9 mouse cellular contexts compared by ENCODE assay signal in the genomic region with DNA sequence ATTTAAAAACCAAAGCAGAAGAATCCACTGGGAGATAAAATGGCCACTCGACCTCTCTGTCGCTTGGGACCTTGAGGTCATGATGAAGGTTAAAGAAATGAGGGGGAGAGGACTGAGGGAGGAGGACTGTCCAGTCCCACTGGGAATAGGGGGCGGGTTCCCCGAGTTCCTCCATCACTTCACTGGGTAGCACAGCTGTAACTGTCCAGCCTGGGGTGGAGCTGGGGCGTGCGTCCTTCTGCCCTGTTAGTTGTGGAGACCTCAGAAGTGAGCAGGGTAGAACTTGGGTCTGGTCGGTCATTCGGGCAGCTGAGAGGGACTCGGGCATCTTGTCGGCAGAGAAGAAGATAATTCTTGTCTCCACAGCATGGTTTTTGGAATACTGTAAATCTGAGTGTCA. TPM values are rescaled to one million over a fixed set of nuclear protein-coding genes. Genes with fewer than 3 reads are reported as not detected.
DNase-seq lines count a peak whose midpoint lies in the region; ATAC-seq and TF ChIP-seq lines count a peak whose summit lies in the region.
"Had no signal": no experiment of that assay in that cellular context is flagged by ENCODE, and none has a peak within 500 bp of the region (broad histone marks: within the 10 kb centered on the region; RNA-seq: fewer than 3 reads in every experiment).

No protein-coding gene starts in this region.

- no peak for TF ChIP-seq POLR2A in CH12.LX (IDR thresholded peaks at IDR 0.05; ENCODE audit: low read depth, low read length)

- H3K27ac ChIP-seq in gastrocnemius, adult 2 months, result peak overlapping the region; percentile 68
- no peak overlapping the region for H3K27ac ChIP-seq in CH12.LX (ENCODE audit: insufficient read depth, low read depth)
- H3K27ac ChIP-seq in heart, embryonic 13.5 days (replicated peaks), result peak overlapping the region; percentile 66; the same call in 1 of the 2 replicates
- no peak overlapping the region for H3K27ac ChIP-seq in liver, embryonic 14.5 days

- no peak for TF ChIP-seq RAD21 in CH12.LX (IDR thresholded peaks at IDR 0.05; ENCODE audit: low read depth, low read length)

- H3K9ac ChIP-seq in CH12.LX (ENCODE audit: insufficient read depth, low read depth), result no peak overlapping the region
- H3K9ac ChIP-seq in heart, embryonic 13.5 days, result peak overlapping the region; percentile 83
- no peak overlapping the region for H3K9ac ChIP-seq in liver, embryonic 14.5 days (replicated peaks)

- in situ Hi-C loops in CH12.LX (cut with MboI; ENCODE audit: low pct_ligation_motif_present, low pct_unique_long_range_greater_than_20kb, low sequenced_read_pairs), result no loop called here

- H3K36me3 ChIP-seq in CH12.LX (replicated peaks in 1 of 2; ENCODE audit: control insufficient read depth in 1 of 2, insufficient read depth in 1 of 2, low read length in 1 of 2), result peaks cover 31 to 53% of the 10 kb centered on the region in 2 experiments
- H3K36me3 ChIP-seq in heart, embryonic 13.5 days, result no peaks in the 10 kb centered on the region
- H3K36me3 ChIP-seq in liver, embryonic 14.5 days (replicated peaks; ENCODE audit: control insufficient read depth, insufficient read depth, low read depth), result no peaks in the 10 kb centered on the region

- H3K27me3 ChIP-seq in CH12.LX (replicated peaks), result no peaks in the 10 kb centered on the region
- H3K27me3 ChIP-seq in heart, embryonic 13.5 days (replicated peaks), result peaks cover 9% of the 10 kb centered on the region
- H3K27me3 ChIP-seq in liver, embryonic 14.5 days (ENCODE audit: control insufficient read depth, insufficient read depth, low read length), result no peaks in the 10 kb centered on the region; the same call in 1 of the 2 replicates

- TF ChIP-seq CTCF in gastrocnemius, adult 2 months (IDR thresholded peaks at IDR 0.05), result no peak
- TF ChIP-seq CTCF in CH12.LX (conservative IDR thresholded peaks at IDR 0.05 in 1 of 2, IDR thresholded peaks at IDR 0.05 in 1 of 2; ENCODE audit: low read depth in 2 of 2, low read length in 2 of 2), result no peak
- no peak for TF ChIP-seq CTCF in liver, embryonic 14.5 days (IDR thresholded peaks at IDR 0.05; ENCODE audit: low read depth)

- ATAC-seq in heart, embryonic 13.5 days (ENCODE audit: extremely low read depth, insufficient number of reproducible peaks, low FRiP score, low TSS enrichment), result no peak
- ATAC-seq in liver, embryonic 14.5 days (ENCODE audit: insufficient read depth), result no peak
- no peak for ATAC-seq in megakaryocyte-erythroid progenitor cell, adult 5-6 weeks (replicated peaks; ENCODE audit: low FRiP score, low TSS enrichment, poor library complexity, severe bottlenecking)

- H3K79me2 ChIP-seq in CH12.LX (replicated peaks; ENCODE audit: control insufficient read depth, extremely low read depth, insufficient read depth, poor library complexity, severe bottlenecking), result peaks cover 20% of the 10 kb centered on the region

- intact Hi-C loops in gastrocnemius, adult 2 months (cut with DNase I), result loop anchor here (10.0 kb wide), 1 partner anchor 134 kb away; no protein-coding TSS in a partner anchor
- intact Hi-C loops in gastrocnemius, postnatal 14 days (cut with DNase I; ENCODE audit: low total_unique reads), result no loop called here

- 22% methylated on average over 10 of the region's 10 CpGs for WGBS in heart, embryonic 13.5 days
- 30% methylated on average over 10 of the region's 10 CpGs for WGBS in liver, embryonic 14.5 days (ENCODE audit: insufficient replicate concordance)

- peaks cover 10 to 53% of the 10 kb centered on the region in 2 experiments for H3K4me1 ChIP-seq in CH12.LX (ENCODE audit: control insufficient read depth in 1 of 2, insufficient read depth in 2 of 2)
- peaks cover 5% of the 10 kb centered on the region; the same call in 1 of the 2 replicates for H3K4me1 ChIP-seq in heart, embryonic 13.5 days
- H3K4me1 ChIP-seq in liver, embryonic 14.5 days (replicated peaks; ENCODE audit: control insufficient read depth in 2 of 2, insufficient read depth in 2 of 2, low read length in 1 of 2), result 0 out of 4 replicates have a peak, but pooled peaks cover 0 to 2% of the 10 kb centered on the region in 2 experiments

- no peak overlapping the region for H3K4me2 ChIP-seq in CH12.LX (ENCODE audit: insufficient read depth, low read depth, poor library complexity, severe bottlenecking)
- H3K4me2 ChIP-seq in heart, embryonic 13.5 days, result peak overlapping the region; percentile 71
- peak overlapping the region; percentile 59 for H3K4me2 ChIP-seq in liver, embryonic 14.5 days (ENCODE audit: low read depth)

- TF ChIP-seq EP300 in CH12.LX (IDR thresholded peaks at IDR 0.05; ENCODE audit: low read length), result no peak
- TF ChIP-seq EP300 in liver, embryonic 14.5 days (IDR thresholded peaks at IDR 0.05; ENCODE audit: low read depth), result no peak

- H3K4me3 ChIP-seq in gastrocnemius, adult 2 months, result peak overlapping the region; percentile 75
- peak overlapping the region in 2 of 3 experiments; percentile 26 to 28 for H3K4me3 ChIP-seq in CH12.LX (replicated peaks in 1 of 3; ENCODE audit: low read depth in 2 of 3, low read length in 2 of 3, poor library complexity in 1 of 3)
- peak overlapping the region; percentile 71 for H3K4me3 ChIP-seq in heart, embryonic 13.5 days
- peak overlapping the region; percentile 43 to 66 for H3K4me3 ChIP-seq in liver, embryonic 14.5 days (ENCODE audit: insufficient read depth in 1 of 2, low read depth in 2 of 2, low read length in 2 of 2)

- dilution Hi-C loops in CH12.LX (cut with MboI; ENCODE audit: extremely low pct_ligation_motif_present, extremely low pct_unique_long_range_greater_than_20kb, low sequenced_read_pairs), result no loop called here

- peaks cover 11% of the 10 kb centered on the region for H3K9me3 ChIP-seq in CH12.LX (replicated peaks; ENCODE audit: low read length)
- H3K9me3 ChIP-seq in heart, embryonic 13.5 days, result no peaks in the 10 kb centered on the region
- H3K9me3 ChIP-seq in liver, embryonic 14.5 days (ENCODE audit: control insufficient read depth, low read length), result no peaks in the 10 kb centered on the region

- DNase-seq in gastrocnemius, adult 2 months, result no peak
- no peak for DNase-seq in gastrocnemius, postnatal 14 days
- no peak for DNase-seq in CH12.LX (ENCODE audit: extremely low read depth)
- no peak for DNase-seq in liver, embryonic 14.5 days (ENCODE audit: low read depth in 3 of 3, low spot score in 3 of 3)
- DNase-seq in gastrocnemius, postnatal 10 days, result no peak
- DNase-seq in frontal cortex, postnatal 14 days (ENCODE audit: low spot score in 2 of 2), result no peak

RNA-seq across cellular contexts. Expression of a gene that starts 3.6 kb away (rescaled TPM):
- 1 to 10 TPM; 3.4 to 4.9 TPM for total RNA-seq in gastrocnemius, adult 2 months (2021)
- total RNA-seq in gastrocnemius, postnatal 14 days (2021), result 1 to 10 TPM; 2.8 to 3.7 TPM
- total RNA-seq in CH12.LX (2012; rRNA removed) (574 and 629 TPM in 2 replicates), CH12.LX (2014; rRNA removed) (511 and 534 TPM in 2 replicates)
- 898 and 899 TPM in 2 replicates for polyA plus RNA-seq in CH12.LX (2012; ENCODE audit: insufficient read length, low read depth)
- 2.4 and 3.1 TPM in 2 replicates for polyA plus RNA-seq in heart, embryonic 13.5 days (2015; fragmentation: Nextera tagmentation; extraction: Ambion mirVana)
- 0.65 and 0.91 TPM in 2 replicates for polyA plus RNA-seq in liver, embryonic 14.5 days (2012; rRNA removed)
- polyA plus RNA-seq in liver, embryonic 14.5 days (2014; fragmentation: Nextera tagmentation; extraction: Ambion mirVana), result 0.80 and 0.83 TPM in 2 replicates
- total RNA-seq in megakaryocyte-erythroid progenitor cell, adult 5-6 weeks (2014; fragmentation: Nextera tagmentation), result 5.9 TPM in 1 of 2 replicates, not detected in the other
- total RNA-seq in megakaryocyte-erythroid progenitor cell, adult 5-6 weeks (2017), result 15.0 and 24.9 TPM in 2 replicates
- total RNA-seq in gastrocnemius, postnatal 10 days (2021), result 1 to 10 TPM; 2.9 to 5.0 TPM

RNA-seq across cellular contexts. Expression of a gene that starts 16.2 kb away (rescaled TPM):
- total RNA-seq in gastrocnemius, adult 2 months (2021), result not detected
- not detected for total RNA-seq in gastrocnemius, postnatal 14 days (2021)
- 5.8 and 6.8 TPM in 2 replicates for total RNA-seq in CH12.LX (2012; rRNA removed)
- total RNA-seq in CH12.LX (2014; rRNA removed), result 10.9 and 12.2 TPM in 2 replicates
- polyA plus RNA-seq in CH12.LX (2012; ENCODE audit: insufficient read length, low read depth), result 10.2 and 11.4 TPM in 2 replicates
- not detected in 2 replicates for polyA plus RNA-seq in heart, embryonic 13.5 days (2015; fragmentation: Nextera tagmentation; extraction: Ambion mirVana)
- 0.01 TPM in 1 of 2 replicates, not detected in the other for polyA plus RNA-seq in liver, embryonic 14.5 days (2012; rRNA removed)
- polyA plus RNA-seq in liver, embryonic 14.5 days (2014; fragmentation: Nextera tagmentation; extraction: Ambion mirVana), result not detected in 2 replicates
- 0.50 TPM in 1 of 2 replicates, not detected in the other for total RNA-seq in megakaryocyte-erythroid progenitor cell, adult 5-6 weeks (2014; fragmentation: Nextera tagmentation)
- total RNA-seq in megakaryocyte-erythroid progenitor cell, adult 5-6 weeks (2017), result not detected in 2 replicates
- total RNA-seq in gastrocnemius, postnatal 10 days (2021), result not detected
- total RNA-seq: common myeloid progenitor, adult 5-6 weeks had no signal

RNA-seq across cellular contexts. Expression of a gene that starts 21.6 kb away (rescaled TPM):
- 1 to 10 TPM; 5.3 to 6.0 TPM for total RNA-seq in gastrocnemius, adult 2 months (2021)
- total RNA-seq in gastrocnemius, postnatal 14 days (2021), result 1 to 10 TPM; 2.8 to 3.9 TPM
- total RNA-seq in CH12.LX (2012; rRNA removed) (385 and 450 TPM in 2 replicates), CH12.LX (2014; rRNA removed) (481 and 488 TPM in 2 replicates)
- 930 and 958 TPM in 2 replicates for polyA plus RNA-seq in CH12.LX (2012; ENCODE audit: insufficient read length, low read depth)
- 0.80 and 1.4 TPM in 2 replicates for polyA plus RNA-seq in heart, embryonic 13.5 days (2015; fragmentation: Nextera tagmentation; extraction: Ambion mirVana)
- polyA plus RNA-seq in liver, embryonic 14.5 days (2012; rRNA removed), result 1.1 and 1.5 TPM in 2 replicates
- 1.8 and 2.5 TPM in 2 replicates for polyA plus RNA-seq in liver, embryonic 14.5 days (2014; fragmentation: Nextera tagmentation; extraction: Ambion mirVana)
- 2.0 and 4.4 TPM in 2 replicates for total RNA-seq in megakaryocyte-erythroid progenitor cell, adult 5-6 weeks (2014; fragmentation: Nextera tagmentation)
- total RNA-seq in megakaryocyte-erythroid progenitor cell, adult 5-6 weeks (2017), result 12.4 and 31.9 TPM in 2 replicates
- total RNA-seq in gastrocnemius, postnatal 10 days (2021), result 1 to 10 TPM; 4.5 TPM

RNA-seq across cellular contexts. Expression of a gene that starts 45.4 kb away (rescaled TPM):
- total RNA-seq in gastrocnemius, adult 2 months (2021), result under 1 TPM; 0.18 to 0.20 TPM
- under 1 TPM; 0.39 to 0.42 TPM for total RNA-seq in gastrocnemius, postnatal 14 days (2021)
- total RNA-seq in CH12.LX (2012; rRNA removed), result 1.1 and 1.2 TPM in 2 replicates
- 1.9 and 2.0 TPM in 2 replicates for total RNA-seq in CH12.LX (2014; rRNA removed)
- 4.8 and 5.6 TPM in 2 replicates for polyA plus RNA-seq in CH12.LX (2012; ENCODE audit: insufficient read length, low read depth)
- polyA plus RNA-seq in heart, embryonic 13.5 days (2015; fragmentation: Nextera tagmentation; extraction: Ambion mirVana), result not detected in 2 replicates
- 0.01 and 0.03 TPM in 2 replicates for polyA plus RNA-seq in liver, embryonic 14.5 days (2012; rRNA removed)
- not detected in 2 replicates for polyA plus RNA-seq in liver, embryonic 14.5 days (2014; fragmentation: Nextera tagmentation; extraction: Ambion mirVana)
- total RNA-seq in megakaryocyte-erythroid progenitor cell, adult 5-6 weeks (2014; fragmentation: Nextera tagmentation), result not detected in 2 replicates
- total RNA-seq in megakaryocyte-erythroid progenitor cell, adult 5-6 weeks (2017), result not detected in 2 replicates
- total RNA-seq in gastrocnemius, postnatal 10 days (2021), result under 1 TPM; 0.40 to 0.81 TPM
- total RNA-seq: common myeloid progenitor, adult 5-6 weeks had no signal

RNA-seq across cellular contexts. Expression of a gene that starts 51.7 kb away (rescaled TPM):
- 1 to 10 TPM; 3.1 to 4.7 TPM for total RNA-seq in gastrocnemius, adult 2 months (2021)
- 1 to 10 TPM; 2.8 to 3.1 TPM for total RNA-seq in gastrocnemius, postnatal 14 days (2021)
- total RNA-seq in CH12.LX (2012; rRNA removed), result 114 and 158 TPM in 2 replicates
- 105 and 119 TPM in 2 replicates for total RNA-seq in CH12.LX (2014; rRNA removed)
- 634 and 699 TPM in 2 replicates for polyA plus RNA-seq in CH12.LX (2012; ENCODE audit: insufficient read length, low read depth)
- polyA plus RNA-seq in heart, embryonic 13.5 days (2015; fragmentation: Nextera tagmentation; extraction: Ambion mirVana), result 13.0 TPM in 2 replicates
- 2.0 and 2.3 TPM in 2 replicates for polyA plus RNA-seq in liver, embryonic 14.5 days (2012; rRNA removed)
- 3.2 and 3.3 TPM in 2 replicates for polyA plus RNA-seq in liver, embryonic 14.5 days (2014; fragmentation: Nextera tagmentation; extraction: Ambion mirVana)
- 20.3 and 24.1 TPM in 2 replicates for total RNA-seq in megakaryocyte-erythroid progenitor cell, adult 5-6 weeks (2014; fragmentation: Nextera tagmentation)
- 68.7 and 80.9 TPM in 2 replicates for total RNA-seq in megakaryocyte-erythroid progenitor cell, adult 5-6 weeks (2017)
- total RNA-seq in gastrocnemius, postnatal 10 days (2021), result 1 to 10 TPM; 3.6 to 4.1 TPM

Comparison
In these comparisons a context has a peak if more than half of its experiments do, and no peak if none do; other contexts are left out.
1. H3K27ac ChIP-seq: peak in gastrocnemius, adult 2 months (single experiment) and heart, embryonic 13.5 days (single experiment); none in CH12.LX (single experiment) and liver, embryonic 14.5 days (single experiment).
2. RNA of a gene that starts 3.6 kb away (total RNA-seq): 511 to 629 TPM in CH12.LX; 5.9 to 24.9 TPM in megakaryocyte-erythroid progenitor cell, adult 5-6 weeks, 2.9 to 5.0 TPM in gastrocnemius, postnatal 10 days, 3.4 to 4.9 TPM in gastrocnemius, adult 2 months and 2.8 to 3.7 TPM in gastrocnemius, postnatal 14 days; every median in the first group is over 10 times any median in the second.
3. RNA of a gene that starts 16.2 kb away (total RNA-seq): 5.8 to 12.2 TPM in CH12.LX; 0.50 TPM in megakaryocyte-erythroid progenitor cell, adult 5-6 weeks, not detected in gastrocnemius, adult 2 months, not detected in gastrocnemius, postnatal 14 days and not detected in gastrocnemius, postnatal 10 days; every median in the first group is over 4 times any median in the second.
4. RNA of a gene that starts 21.6 kb away (total RNA-seq): 385 to 488 TPM in CH12.LX; 2.0 to 31.9 TPM in megakaryocyte-erythroid progenitor cell, adult 5-6 weeks, 5.3 to 6.0 TPM in gastrocnemius, adult 2 months, 4.5 TPM in gastrocnemius, postnatal 10 days and 2.8 to 3.9 TPM in gastrocnemius, postnatal 14 days; every median in the first group is over 10 times any median in the second.
5. Peak in every context shown above with its lines, with median percentiles within 50 percentile points of each other: H3K4me3 ChIP-seq.